Mouse (Mus musculus) embryonic fibroblast, embryonic 13.5 days (primary cell): ENCODE measurements around the gene Arnt.

Experiments
- CTCF ChIP-seq: IDR thresholded peaks from 2 replicates; pipeline ENCODE4 v1.5.1; 2011; ENCODE audit warnings: mild to moderate bottlenecking, control low read depth, low read length, moderate library complexity, borderline replicate concordance; ENCODE audit not compliant: insufficient read depth
- POLR2A ChIP-seq: IDR thresholded peaks from 2 replicates; pipeline ENCODE4 v1.6.1; 2011; ENCODE audit warnings: low read depth, mild to moderate bottlenecking, control low read depth, low read length, moderate library complexity

GRCm38 (mm10) chr3:95498229-95498628, 64.0 kb downstream of the Arnt start:
- no peak for TF ChIP-seq CTCF
- no peak for TF ChIP-seq POLR2A
